Mouse (Mus musculus) thymus, adult 2 months (tissue): ENCODE measurements around the gene Ahnak.

ENCODE experiments used
- CTCF ChIP-seq: fragments of 200-500 bp; IDR thresholded peaks from 2 replicates; pipeline ENCODE4 v1.5.1; 2012; ENCODE audit warnings: mild to moderate bottlenecking, control low read depth, low read length, moderate library complexity, borderline replicate concordance; ENCODE audit not compliant: control insufficient read depth, poor library complexity, insufficient read depth; ENCODE audit errors: extremely low read depth
- POLR2A ChIP-seq: fragments of 200-500 bp; IDR thresholded peaks from 2 replicates; pipeline ENCODE4 v1.6.1; 2012; ENCODE audit warnings: mild to moderate bottlenecking, low read length, control low read depth, moderate library complexity; ENCODE audit not compliant: control insufficient read depth, poor library complexity, insufficient read depth; ENCODE audit errors: extremely low read depth

DNA sequence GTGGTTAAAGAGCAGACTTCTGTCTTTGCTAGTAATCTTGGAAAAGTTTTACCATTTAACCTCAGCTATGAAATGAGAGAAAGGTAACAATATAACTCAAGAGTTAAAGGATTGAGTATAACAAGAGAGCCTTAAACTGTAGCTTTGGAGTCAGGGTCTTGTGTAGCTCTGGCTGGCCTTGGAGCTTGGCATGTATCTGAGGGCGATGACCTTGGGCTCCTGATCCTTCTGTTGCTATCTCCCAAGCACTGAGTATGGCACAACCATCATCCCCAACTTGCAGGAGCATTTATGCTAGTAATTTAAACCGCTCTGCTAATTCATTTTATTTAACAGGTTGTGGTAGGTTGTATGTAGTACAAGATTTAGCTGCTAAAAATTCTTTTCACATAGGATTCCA is 13.6 kb upstream of the Ahnak start:
- no peak for TF ChIP-seq POLR2A
- no peak for TF ChIP-seq CTCF
